Mouse (Mus musculus): ENCODE data around the gene Khdrbs2. TPM values are rescaled to one million over a fixed set of nuclear protein-coding genes. Genes with fewer than 3 reads are reported as not detected.

Gene Khdrbs2
- polyA plus RNA-seq, 1 experiment from 2014 or later = 0.92 TPM

GRCm38 (mm10) chr1:32301391-32301790 is 128.9 kb downstream of the Khdrbs2 start:
- H3K27me3 ChIP-seq (ENCODE audit: control insufficient read depth, insufficient read depth, low read depth, low read length) = no peaks in the 10 kb centered on the region
- no peaks in the 10 kb centered on the region for H3K4me1 ChIP-seq (replicated peaks; ENCODE audit: control insufficient read depth, insufficient read depth, low read length)
- no peak overlapping the region for H3K9ac ChIP-seq (ENCODE audit: low read length)
- H3K36me3 ChIP-seq (ENCODE audit: control insufficient read depth, insufficient read depth, low read length) = no peaks in the 10 kb centered on the region
- 61% methylated on average over 5 of the region's 5 CpGs for WGBS
- ATAC-seq (ENCODE audit: low read depth) = no peak
- H3K4me2 ChIP-seq (ENCODE audit: low read depth, low read length) = no peak overlapping the region
- H3K27ac ChIP-seq (ENCODE audit: low read length) = no peak overlapping the region
- no peaks in the 10 kb centered on the region for H3K9me3 ChIP-seq (ENCODE audit: control insufficient read depth, low read length)
- no peak overlapping the region for H3K4me3 ChIP-seq (ENCODE audit: low read length)

DNA sequence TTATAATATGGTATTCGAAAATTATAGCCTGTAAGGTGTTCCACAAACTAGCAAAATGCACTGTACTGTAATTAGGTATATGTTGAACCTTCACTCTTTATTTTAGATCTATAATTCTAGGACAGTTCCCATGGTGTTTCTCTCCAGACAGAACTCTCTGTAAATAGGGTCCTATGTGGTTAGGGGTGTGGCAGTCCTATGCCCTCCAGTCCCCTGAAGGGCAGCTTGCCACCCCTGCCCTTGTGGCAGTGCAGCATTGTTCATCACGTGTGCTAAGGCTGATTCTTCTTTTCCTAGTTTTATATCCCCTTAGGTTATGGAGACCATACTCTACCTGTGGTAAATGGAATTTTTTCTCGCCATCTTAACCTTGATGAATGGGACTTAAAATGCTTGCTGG is 136.6 kb downstream of the Khdrbs2 start:
- Histone ChIP-seq H3K9ac (ENCODE audit: low read length) (no peak overlapping the region), H3K4me3 (ENCODE audit: low read length) (no peak overlapping the region), H3K27ac (ENCODE audit: low read length) (no peak overlapping the region), H3K36me3 (ENCODE audit: control insufficient read depth, insufficient read depth, low read length) (no peaks in the 10 kb centered on the region), H3K9me3 (ENCODE audit: control insufficient read depth, low read length) (no peaks in the 10 kb centered on the region), H3K27me3 (ENCODE audit: control insufficient read depth, insufficient read depth, low read depth, low read length) (no peaks in the 10 kb centered on the region), H3K4me1 (replicated peaks; ENCODE audit: control insufficient read depth, insufficient read depth, low read length) (no peaks in the 10 kb centered on the region), H3K4me2 (ENCODE audit: low read depth, low read length) (no peak overlapping the region)
- no peak for ATAC-seq (ENCODE audit: low read depth)
- WGBS = 56% methylated on average over 3 of the region's 3 CpGs

GRCm38 (mm10) chr1:32309637-32310036 is 137.1 kb downstream of the Khdrbs2 start:
- Histone ChIP-seq H3K4me1 (replicated peaks; ENCODE audit: control insufficient read depth, insufficient read depth, low read length) (no peaks in the 10 kb centered on the region), H3K9me3 (ENCODE audit: control insufficient read depth, low read length) (no peaks in the 10 kb centered on the region), H3K36me3 (ENCODE audit: control insufficient read depth, insufficient read depth, low read length) (no peaks in the 10 kb centered on the region), H3K4me3 (ENCODE audit: low read length) (no peak overlapping the region), H3K4me2 (ENCODE audit: low read depth, low read length) (no peak overlapping the region), H3K27ac (ENCODE audit: low read length) (no peak overlapping the region), H3K27me3 (ENCODE audit: control insufficient read depth, insufficient read depth, low read depth, low read length) (no peaks in the 10 kb centered on the region), H3K9ac (ENCODE audit: low read length) (no peak overlapping the region)
- peak; percentile 26; the same call in 1 of the 2 replicates for ATAC-seq (ENCODE audit: low read depth)

- H3K36me3 ChIP-seq (ENCODE audit: control insufficient read depth, insufficient read depth, low read length) = no peaks in the 10 kb centered on the region
- no peak overlapping the region for H3K27ac ChIP-seq (ENCODE audit: low read length)
- H3K27me3 ChIP-seq (ENCODE audit: control insufficient read depth, insufficient read depth, low read depth, low read length) = no peaks in the 10 kb centered on the region
- no peak for ATAC-seq (ENCODE audit: low read depth)
- H3K4me2 ChIP-seq (ENCODE audit: low read depth, low read length) = no peak overlapping the region
- 76% methylated on average over 1 of the region's 1 CpGs for WGBS
- H3K4me3 ChIP-seq (ENCODE audit: low read length) = no peak overlapping the region
- no peak overlapping the region for H3K9ac ChIP-seq (ENCODE audit: low read length)
- no peaks in the 10 kb centered on the region for H3K4me1 ChIP-seq (replicated peaks; ENCODE audit: control insufficient read depth, insufficient read depth, low read length)
- H3K9me3 ChIP-seq (ENCODE audit: control insufficient read depth, low read length) = no peaks in the 10 kb centered on the region
These were observed 166.6 kb downstream of the Khdrbs2 start for GRCm38 (mm10) chr1:32339108-32339507.

GRCm38 (mm10) chr1:32347538-32347937 is 175.0 kb downstream of the Khdrbs2 start:
- H3K9ac ChIP-seq (ENCODE audit: low read length) = no peak overlapping the region
- no peak overlapping the region for H3K4me2 ChIP-seq (ENCODE audit: low read depth, low read length)
- no peaks in the 10 kb centered on the region for H3K36me3 ChIP-seq (ENCODE audit: control insufficient read depth, insufficient read depth, low read length)
- H3K4me1 ChIP-seq (replicated peaks; ENCODE audit: control insufficient read depth, insufficient read depth, low read length) = no peaks in the 10 kb centered on the region
- H3K27ac ChIP-seq (ENCODE audit: low read length) = no peak overlapping the region
- H3K4me3 ChIP-seq (ENCODE audit: low read length) = no peak overlapping the region
- no peaks in the 10 kb centered on the region for H3K27me3 ChIP-seq (ENCODE audit: control insufficient read depth, insufficient read depth, low read depth, low read length)
- ATAC-seq (ENCODE audit: low read depth) = no peak
- WGBS = 84% methylated on average over 2 of the region's 2 CpGs
- no peaks in the 10 kb centered on the region for H3K9me3 ChIP-seq (ENCODE audit: control insufficient read depth, low read length)

DNA sequence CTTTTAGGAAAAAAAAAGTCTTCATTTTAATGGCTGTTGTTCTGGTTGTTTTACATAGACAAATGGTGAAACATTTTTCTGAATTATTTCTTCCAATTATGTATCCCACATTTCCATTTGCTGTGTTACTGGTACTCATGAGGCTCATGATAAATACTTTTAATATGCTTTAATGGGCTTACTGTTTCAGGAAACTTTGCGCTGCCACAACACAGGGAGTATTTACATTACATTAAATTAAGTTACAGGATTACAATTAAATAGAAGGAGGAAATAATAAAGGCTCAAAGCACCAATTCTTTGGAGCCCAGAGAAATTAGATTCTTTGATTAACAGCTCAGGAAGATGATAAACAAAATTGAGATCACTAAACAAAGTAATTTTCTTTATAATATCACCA is 179.6 kb downstream of the Khdrbs2 start:
- Histone ChIP-seq H3K36me3 (ENCODE audit: control insufficient read depth, insufficient read depth, low read length) (no peaks in the 10 kb centered on the region), H3K9ac (ENCODE audit: low read length) (no peak overlapping the region), H3K27ac (ENCODE audit: low read length) (no peak overlapping the region), H3K27me3 (ENCODE audit: control insufficient read depth, insufficient read depth, low read depth, low read length) (no peaks in the 10 kb centered on the region), H3K9me3 (ENCODE audit: control insufficient read depth, low read length) (no peaks in the 10 kb centered on the region), H3K4me2 (ENCODE audit: low read depth, low read length) (no peak overlapping the region), H3K4me3 (ENCODE audit: low read length) (no peak overlapping the region), H3K4me1 (replicated peaks; ENCODE audit: control insufficient read depth, insufficient read depth, low read length) (no peaks in the 10 kb centered on the region)
- WGBS = 74% methylated on average over 1 of the region's 1 CpGs
- ATAC-seq (ENCODE audit: low read depth) = no peak

- Histone ChIP-seq H3K4me3 (ENCODE audit: low read length) (no peak overlapping the region), H3K27ac (ENCODE audit: low read length) (no peak overlapping the region), H3K4me1 (replicated peaks; ENCODE audit: control insufficient read depth, insufficient read depth, low read length) (no peaks in the 10 kb centered on the region), H3K27me3 (ENCODE audit: control insufficient read depth, insufficient read depth, low read depth, low read length) (no peaks in the 10 kb centered on the region), H3K9ac (ENCODE audit: low read length) (no peak overlapping the region), H3K4me2 (ENCODE audit: low read depth, low read length) (no peak overlapping the region), H3K36me3 (ENCODE audit: control insufficient read depth, insufficient read depth, low read length) (no peaks in the 10 kb centered on the region), H3K9me3 (ENCODE audit: control insufficient read depth, low read length) (no peaks in the 10 kb centered on the region)
- no peak for ATAC-seq (ENCODE audit: low read depth)
- WGBS = 64% methylated on average over 2 of the region's 2 CpGs
These were observed 191.0 kb downstream of the Khdrbs2 start for GRCm38 (mm10) chr1:32363539-32363938.

DNA sequence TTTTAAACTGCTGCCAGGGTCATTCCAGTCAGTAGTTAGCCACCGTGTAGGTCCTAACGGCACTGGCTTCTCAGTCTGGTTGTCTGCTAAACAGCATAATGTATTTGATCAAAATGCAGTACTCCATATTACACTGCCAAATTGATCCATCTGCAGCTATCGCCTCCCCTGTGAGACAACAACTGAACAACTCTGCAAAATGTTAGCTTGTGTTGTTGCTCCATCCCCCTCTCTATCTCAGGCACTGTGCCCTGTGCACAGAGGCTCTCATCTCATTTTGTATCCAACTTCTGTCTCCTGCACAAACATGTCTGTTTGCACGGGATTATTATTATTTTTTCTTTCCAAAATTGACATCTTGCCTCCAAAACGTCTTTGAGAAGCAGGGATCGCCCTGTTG is 225.0 kb downstream of the Khdrbs2 start:
- H3K27me3 ChIP-seq (ENCODE audit: control insufficient read depth, insufficient read depth, low read depth, low read length) = no peaks in the 10 kb centered on the region
- ATAC-seq (ENCODE audit: low read depth) = no peak
- no peaks in the 10 kb centered on the region for H3K36me3 ChIP-seq (ENCODE audit: control insufficient read depth, insufficient read depth, low read length)
- H3K4me3 ChIP-seq (ENCODE audit: low read length) = no peak overlapping the region
- H3K4me1 ChIP-seq (replicated peaks; ENCODE audit: control insufficient read depth, insufficient read depth, low read length) = no peaks in the 10 kb centered on the region
- H3K9ac ChIP-seq (ENCODE audit: low read length) = no peak overlapping the region
- no peak overlapping the region for H3K4me2 ChIP-seq (ENCODE audit: low read depth, low read length)
- no peak overlapping the region for H3K27ac ChIP-seq (ENCODE audit: low read length)
- H3K9me3 ChIP-seq (ENCODE audit: control insufficient read depth, low read length) = no peaks in the 10 kb centered on the region
- WGBS = 73% methylated on average over 6 of the region's 6 CpGs

DNA sequence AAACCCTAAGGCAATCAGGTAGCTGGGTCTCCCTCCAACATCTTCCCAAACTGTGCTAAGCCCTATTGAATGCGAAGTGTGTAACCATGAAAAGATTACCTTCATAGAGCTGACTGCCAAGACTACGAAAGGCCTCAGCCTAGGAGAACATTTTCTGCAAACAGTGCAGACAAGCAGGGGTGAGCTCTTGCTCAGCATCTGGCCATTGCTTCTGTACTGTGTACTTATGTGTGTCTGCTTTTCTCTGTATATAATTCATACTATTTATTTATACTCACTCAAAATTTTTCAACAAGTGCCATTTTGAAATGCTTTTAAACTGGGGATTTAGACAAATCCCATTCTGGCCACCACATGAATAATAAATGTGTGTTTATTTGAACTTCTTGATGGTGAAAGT is 235.1 kb downstream of the Khdrbs2 start:
- peak; percentile 52 for ATAC-seq (ENCODE audit: low read depth)
- Histone ChIP-seq H3K36me3 (ENCODE audit: control insufficient read depth, insufficient read depth, low read length) (no peaks in the 10 kb centered on the region), H3K4me3 (ENCODE audit: low read length) (no peak overlapping the region), H3K9me3 (ENCODE audit: control insufficient read depth, low read length) (no peaks in the 10 kb centered on the region), H3K4me2 (ENCODE audit: low read depth, low read length) (no peak overlapping the region), H3K27me3 (ENCODE audit: control insufficient read depth, insufficient read depth, low read depth, low read length) (no peaks in the 10 kb centered on the region), H3K27ac (ENCODE audit: low read length) (no peak overlapping the region), H3K9ac (ENCODE audit: low read length) (no peak overlapping the region), H3K4me1 (replicated peaks; ENCODE audit: control insufficient read depth, insufficient read depth, low read length) (no peaks in the 10 kb centered on the region)
- 52% methylated on average over 2 of the region's 2 CpGs for WGBS

- Histone ChIP-seq H3K36me3 (ENCODE audit: control insufficient read depth, insufficient read depth, low read length) (no peaks in the 10 kb centered on the region), H3K9me3 (ENCODE audit: control insufficient read depth, low read length) (no peaks in the 10 kb centered on the region), H3K9ac (ENCODE audit: low read length) (no peak overlapping the region), H3K27me3 (ENCODE audit: control insufficient read depth, insufficient read depth, low read depth, low read length) (no peaks in the 10 kb centered on the region), H3K4me1 (replicated peaks; ENCODE audit: control insufficient read depth, insufficient read depth, low read length) (no peaks in the 10 kb centered on the region), H3K4me3 (ENCODE audit: low read length) (no peak overlapping the region), H3K4me2 (ENCODE audit: low read depth, low read length) (no peak overlapping the region), H3K27ac (ENCODE audit: low read length) (no peak overlapping the region)
- WGBS = 28% methylated on average over 1 of the region's 1 CpGs
- ATAC-seq (ENCODE audit: low read depth) = no peak
These were observed 255.9 kb downstream of the Khdrbs2 start for GRCm38 (mm10) chr1:32428410-32428809.

Measured in lung, embryonic 16.5 days (tissue).